Mouse (Mus musculus): ENCODE results near the gene Anapc7. TPM values are rescaled to one million over a fixed set of nuclear protein-coding genes. Genes with fewer than 3 reads are reported as not detected.
"Not testable (repeated sequence)": the region's sequence is repeated elsewhere in the genome, so short reads cannot be mapped to it uniquely, and the experiment has no call there.

The Anapc7 gene
- polyA plus RNA-seq, 1 experiment = 40.7 TPM

- DNase-seq (ENCODE audit: extremely low spot score in 1 of 2, low spot score in 1 of 2) = no peak
Observed at GRCm38 (mm10) chr5:122403362-122403761, 18.1 kb upstream of the Anapc7 start.

- no peak for DNase-seq (ENCODE audit: extremely low spot score in 1 of 2, low spot score in 1 of 2)
Observed at GRCm38 (mm10) chr5:122405537-122405936, 16.0 kb upstream of the Anapc7 start.

GRCm38 (mm10) chr5:122409692-122410645 lies 11.5 kb upstream of the Anapc7 start:
- no peak for DNase-seq (ENCODE audit: extremely low spot score in 1 of 2, low spot score in 1 of 2)

- DNase-seq (ENCODE audit: extremely low spot score in 1 of 2, low spot score in 1 of 2) = no peak
Observed at GRCm38 (mm10) chr5:122411892-122412291, 9.6 kb upstream of the Anapc7 start.

- DNase-seq (ENCODE audit: extremely low spot score in 1 of 2, low spot score in 1 of 2) = no peak
Observed at GRCm38 (mm10) chr5:122412826-122413225, 8.7 kb upstream of the Anapc7 start.

GRCm38 (mm10) chr5:122414351-122414750 lies 7.1 kb upstream of the Anapc7 start:
- DNase-seq (ENCODE audit: extremely low spot score in 1 of 2, low spot score in 1 of 2) = no peak

- no peak for DNase-seq (ENCODE audit: extremely low spot score in 1 of 2, low spot score in 1 of 2)
Observed at GRCm38 (mm10) chr5:122415465-122415864, 6.0 kb upstream of the Anapc7 start.

GRCm38 (mm10) chr5:122420676-122421075 lies 817 bp upstream of the Anapc7 start:
- not testable (repeated sequence) for DNase-seq (ENCODE audit: extremely low spot score in 1 of 2, low spot score in 1 of 2)

- DNase-seq (ENCODE audit: extremely low spot score in 1 of 2, low spot score in 1 of 2) = peak; percentile 70 to 92
Observed at GRCm38 (mm10) chr5:122422071-122422964, 825 bp downstream of the Anapc7 start.

- DNase-seq (ENCODE audit: extremely low spot score in 1 of 2, low spot score in 1 of 2) = no peak
Observed at GRCm38 (mm10) chr5:122423083-122423482, 1.6 kb downstream of the Anapc7 start.

GRCm38 (mm10) chr5:122425550-122425949 lies 4.1 kb downstream of the Anapc7 start:
- no peak for DNase-seq (ENCODE audit: extremely low spot score in 1 of 2, low spot score in 1 of 2)

- DNase-seq (ENCODE audit: extremely low spot score in 1 of 2, low spot score in 1 of 2) = no peak
Observed at GRCm38 (mm10) chr5:122430036-122430775, 8.7 kb downstream of the Anapc7 start.

- no peak for DNase-seq (ENCODE audit: extremely low spot score in 1 of 2, low spot score in 1 of 2)
Observed at GRCm38 (mm10) chr5:122431221-122431620, 9.7 kb downstream of the Anapc7 start.

- no peak for DNase-seq (ENCODE audit: extremely low spot score in 1 of 2, low spot score in 1 of 2)
Observed at GRCm38 (mm10) chr5:122434541-122434940, 13.0 kb downstream of the Anapc7 start.

- DNase-seq (ENCODE audit: extremely low spot score in 1 of 2, low spot score in 1 of 2) = no peak
Observed at GRCm38 (mm10) chr5:122439400-122440094, 18.1 kb downstream of the Anapc7 start.

- DNase-seq (ENCODE audit: extremely low spot score in 1 of 2, low spot score in 1 of 2) = no peak
Observed at GRCm38 (mm10) chr5:122440095-122440630, 18.7 kb downstream of the Anapc7 start.

GRCm38 (mm10) chr5:122444492-122444891 lies 23.0 kb downstream of the Anapc7 start:
- no peak for DNase-seq (ENCODE audit: extremely low spot score in 1 of 2, low spot score in 1 of 2)

GRCm38 (mm10) chr5:122445051-122445610 lies 23.6 kb downstream of the Anapc7 start:
- DNase-seq (ENCODE audit: extremely low spot score in 1 of 2, low spot score in 1 of 2) = no peak

- DNase-seq (ENCODE audit: extremely low spot score in 1 of 2, low spot score in 1 of 2) = no peak
Observed at GRCm38 (mm10) chr5:122447857-122448256, 26.4 kb downstream of the Anapc7 start.

Measured in frontal cortex, adult 2 months (tissue).